ENCODE assay signal across 26 mouse cellular contexts in the genomic region with DNA sequence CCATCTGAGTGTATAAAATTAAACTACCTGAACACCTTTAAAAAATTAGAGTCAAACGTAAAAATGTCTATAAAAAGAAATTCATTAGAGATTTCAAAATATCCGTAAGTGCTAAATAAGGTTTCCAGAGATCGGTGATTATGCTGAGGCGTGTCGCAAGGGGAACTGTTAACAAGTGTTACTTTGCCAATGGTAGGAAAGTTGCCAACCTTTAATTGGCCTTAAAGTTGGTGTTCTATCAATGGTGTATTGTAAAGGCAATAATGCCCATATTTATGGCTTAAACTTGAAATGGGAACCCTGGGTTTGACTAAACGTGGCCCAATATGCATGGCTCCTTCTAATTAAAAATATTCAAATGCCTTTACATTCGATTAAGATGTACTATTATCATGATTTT. TPM values are rescaled to one million over a fixed set of nuclear protein-coding genes. Genes with fewer than 3 reads are reported as not detected.
A peak's percentile ranks its signal among the peaks of the same experiment; 100 is the strongest.
DNase-seq lines count a peak whose midpoint lies in the region; ATAC-seq and TF ChIP-seq lines count a peak whose summit lies in the region.
"Had no signal": no experiment of that assay in that cellular context is flagged by ENCODE, and none has a peak within 500 bp of the region (broad histone marks: within the 10 kb centered on the region; RNA-seq: fewer than 3 reads in every experiment).

No protein-coding gene starts in this region.

- no peaks in the 10 kb centered on the region for H3K27me3 ChIP-seq in liver, adult 2 months (ENCODE audit: control insufficient read depth, insufficient read depth, low read length)
- no peaks in the 10 kb centered on the region for H3K27me3 ChIP-seq in liver, embryonic 12.5 days (replicated peaks)
- H3K27me3 ChIP-seq: CH12.LX; embryonic facial prominence, embryonic 13.5 days; embryonic facial prominence, embryonic 15.5 days had no signal

- H3K79me2 ChIP-seq in liver, adult 2 months (ENCODE audit: control insufficient read depth, insufficient read depth, low read length) = no peaks in the 10 kb centered on the region

- intact Hi-C loops in heart, postnatal 14 days (cut with DNase I) = no loop called here

- no peak overlapping the region for H3K4me3 ChIP-seq in liver, adult 2 months (ENCODE audit: insufficient read depth, low read depth, low read length)
- H3K4me3 ChIP-seq in liver, embryonic 12.5 days = no peak overlapping the region
- H3K4me3 ChIP-seq: embryonic facial prominence, embryonic 13.5 days; embryonic facial prominence, embryonic 15.5 days; erythroblast, embryonic 14.5 days; forebrain, embryonic 13.5 days had no signal

- H3K4me2 ChIP-seq in liver, embryonic 12.5 days = no peak overlapping the region
- H3K4me2 ChIP-seq: embryonic facial prominence, embryonic 13.5 days; embryonic facial prominence, embryonic 15.5 days; forebrain, embryonic 13.5 days had no signal

- no peak for TF ChIP-seq CTCF in liver, adult 2 months (IDR thresholded peaks at IDR 0.05; ENCODE audit: low read depth, low read length)

- TF ChIP-seq POLR2A in liver, adult 2 months (IDR thresholded peaks at IDR 0.05; ENCODE audit: extremely low read depth, insufficient read depth, low read length) = no peak

- no peaks in the 10 kb centered on the region for H3K36me3 ChIP-seq in liver, adult 2 months (ENCODE audit: control insufficient read depth, insufficient read depth, low read length)
- no peaks in the 10 kb centered on the region for H3K36me3 ChIP-seq in liver, embryonic 12.5 days
- H3K36me3 ChIP-seq: embryonic facial prominence, embryonic 13.5 days; embryonic facial prominence, embryonic 15.5 days; G1E had no signal

- peaks cover 5% of the 10 kb centered on the region; the same call in 1 of the 2 replicates for H3K4me1 ChIP-seq in liver, adult 2 months (ENCODE audit: control insufficient read depth, insufficient read depth, low read length)
- H3K4me1 ChIP-seq in liver, embryonic 12.5 days = no peaks in the 10 kb centered on the region
- H3K4me1 ChIP-seq: embryonic facial prominence, embryonic 13.5 days had no signal

- H3K9ac ChIP-seq in liver, adult 2 months (ENCODE audit: low read depth, low read length) = no peak overlapping the region
- no peak overlapping the region for H3K9ac ChIP-seq in liver, embryonic 12.5 days
- H3K9ac ChIP-seq: embryonic facial prominence, embryonic 13.5 days; embryonic facial prominence, embryonic 15.5 days; forebrain, embryonic 13.5 days had no signal

- H3K9me3 ChIP-seq in liver, embryonic 12.5 days (replicated peaks) = no peaks in the 10 kb centered on the region
- H3K9me3 ChIP-seq: embryonic facial prominence, embryonic 13.5 days; embryonic facial prominence, embryonic 15.5 days; forebrain, embryonic 13.5 days; G1E had no signal

- WGBS in liver, adult 2 months = 81% methylated on average over 7 of the region's 7 CpGs
- 76% methylated on average over 7 of the region's 7 CpGs for WGBS in liver, embryonic 12.5 days (ENCODE audit: insufficient replicate concordance)

- no peak overlapping the region for H3K27ac ChIP-seq in liver, adult 2 months (replicated peaks; ENCODE audit: insufficient read depth, low read depth, low read length)
- no peak overlapping the region for H3K27ac ChIP-seq in liver, embryonic 12.5 days
- H3K27ac ChIP-seq: embryonic facial prominence, embryonic 13.5 days; embryonic facial prominence, embryonic 15.5 days; forebrain, embryonic 13.5 days had no signal

- peak; percentile 15 for DNase-seq in heart, adult 11 months
- no peak for DNase-seq in heart, postnatal 14 days
- DNase-seq in liver, adult 2 months (ENCODE audit: extremely low read depth, low read depth, low spot score) = peak; percentile 40
- DNase-seq in adipocyte (ENCODE audit: low spot score) (peak; percentile 36), MN1 (ENCODE audit: low spot score) (no peak)
- DNase-seq in fat pad, adult 2 months (ENCODE audit: extremely low read depth, low read depth, low spot score) = peak; percentile 91
- DNase-seq in right cerebral cortex, postnatal 10 days (ENCODE audit: low spot score in 2 of 2) = no peak
- DNase-seq: adrenal gland, adult 8-10 months; adrenal gland, postnatal 14 days; adrenal gland, postnatal 36 days; B cell, adult 2 months; cerebellum, adult 11 months; cerebellum, adult 18-20 months; cerebellum, adult 8-10 months; cerebellum, adult 9-11 months; cerebellum, postnatal 36 days; embryo, embryonic 11 days had no signal

- ATAC-seq in liver, embryonic 12.5 days = no peak
- ATAC-seq: CD4-positive, CD25-positive, alpha-beta regulatory T cell, adult 4 months; forebrain, embryonic 13.5 days; forebrain, embryonic 16.5 days had no signal

RNA-seq across cellular contexts. Expression of gene Hibadh, which starts 33.5 kb away (rescaled TPM):
- total RNA-seq in heart, postnatal 14 days (2021) = 100 to 1,000 TPM; 188 to 192 TPM
- total RNA-seq in liver, adult 2 months (2014; rRNA removed) = 308 and 311 TPM in 2 replicates
- polyA plus RNA-seq in liver, adult 2 months (2012; rRNA removed) = 225 and 253 TPM in 2 replicates
- polyA plus RNA-seq in liver, embryonic 12.5 days (2016; fragmentation: Nextera tagmentation; extraction: Ambion mirVana) = 68.3 and 68.6 TPM in 2 replicates

RNA-seq across cellular contexts. Expression of gene Tax1bp1, which starts 39.8 kb away (rescaled TPM):
- 100 to 1,000 TPM; 115 to 127 TPM for total RNA-seq in heart, postnatal 14 days (2021)
- 90.3 and 121 TPM in 2 replicates for total RNA-seq in liver, adult 2 months (2014; rRNA removed)
- 16.2 and 18.4 TPM in 2 replicates for polyA plus RNA-seq in liver, adult 2 months (2012; rRNA removed)
- polyA plus RNA-seq in liver, embryonic 12.5 days (2016; fragmentation: Nextera tagmentation; extraction: Ambion mirVana) = 88.2 and 89.6 TPM in 2 replicates

Comparison
In these comparisons a context has a peak if more than half of its experiments do, and no peak if none do; other contexts are left out.
1. DNase-seq: peak in heart, adult 11 months (single experiment), liver, adult 2 months (single experiment), adipocyte (single experiment) and fat pad, adult 2 months (single experiment); none in heart, postnatal 14 days (0 of 2), right cerebral cortex, postnatal 10 days (0 of 2) and MN1 (single experiment).